Mouse (Mus musculus) G1E (cell line): ENCODE data around the gene Mdh1. TPM values are rescaled to one million over a fixed set of nuclear protein-coding genes. Genes with fewer than 3 reads are reported as not detected.

Experiments
- ATAC-seq: 2 replicates; pipeline ENCODE4 v1.8.0; 2016; ENCODE audit warnings: mild to moderate bottlenecking; ENCODE audit not compliant: insufficient number of reproducible peaks, poor library complexity, low FRiP score, severe bottlenecking; ENCODE audit errors: extremely low read depth
- DNase-seq: peaks from one replicate; pipeline ENCODE4 v3.0.0; 2012; ENCODE audit warnings: low spot score
- H3K27me3 ChIP-seq: 2 replicates; pipeline ENCODE4 v1.6.1; 2012; ENCODE audit warnings: mild to moderate bottlenecking, low read length, inconsistent platforms; ENCODE audit not compliant: insufficient read depth
- H3K36me3 ChIP-seq: replicated peaks from 2 replicates; pipeline ENCODE3; 2012; ENCODE audit warnings: mild to moderate bottlenecking, inconsistent platforms
- H3K4me1 ChIP-seq: 2 replicates; pipeline ENCODE4 v1.6.1; 2012; ENCODE audit warnings: low read depth, low read length, inconsistent platforms, mixed read lengths; ENCODE audit not compliant: insufficient read depth
- H3K4me3 ChIP-seq: 2 replicates; pipeline ENCODE4 v1.5.1; 2012; ENCODE audit warnings: low read depth, mild to moderate bottlenecking, inconsistent platforms, low read length, moderate library complexity, mixed read lengths
- H3K9me3 ChIP-seq: replicated peaks from 2 replicates; pipeline ENCODE4 v1.6.1; 2012; ENCODE audit warnings: inconsistent platforms
- CTCF ChIP-seq: IDR thresholded peaks from 2 replicates; pipeline ENCODE4 v1.5.1; 2012; ENCODE audit warnings: low read depth, low read length, inconsistent platforms, mixed read lengths
- GATA1 ChIP-seq: IDR thresholded peaks from 2 replicates; pipeline ENCODE4 v1.6.1; 2012; ENCODE audit warnings: borderline replicate concordance, low read length, inconsistent platforms, mixed read lengths
- GATA2 ChIP-seq: IDR thresholded peaks from 2 replicates; pipeline ENCODE4 v1.6.1; 2012; ENCODE audit warnings: low read depth, low read length, inconsistent platforms, borderline replicate concordance
- POLR2AphosphoS5 ChIP-seq: IDR thresholded peaks from 2 replicates; pipeline ENCODE4 v1.6.1; 2012; ENCODE audit warnings: low read depth, low read length, inconsistent platforms; ENCODE audit not compliant: insufficient replicate concordance
- TAL1 ChIP-seq: conservative IDR thresholded peaks from 2 replicates; pipeline ENCODE4 v1.6.1; 2012; ENCODE audit warnings: low read depth, low read length, inconsistent platforms, mixed read lengths
- polyA plus RNA-seq: library from polyadenylated mRNA; stranded (reverse); fragments of >175 nt; gene quantifications from 2 replicates; pipeline ENCODE4 v1.2.3, GENCODE M21; 2012
- total RNA-seq, 2 experiments: library from RNA; stranded (forward) in 1 of 2; stranded (reverse) in 1 of 2; fragments of 200-1000 nt in 1 of 2; fragments of >200 nt in 1 of 2; fragmentation: Nextera tagmentation in 1 of 2; gene quantifications; 2 replicates each; pipeline ENCODE4 v1.2.3; 2014 to 2017

Mdh1 gene
- total and polyA plus RNA-seq, 3 experiments = 10.3 to 130 (median 114) TPM

GRCm38 (mm10) chr11:21563617-21564325 is 8.4 kb downstream of the Mdh1 start:
- DNase-seq = no peak
- Histone ChIP-seq H3K4me3 (no peak overlapping the region), H3K27me3 (no peaks in the 10 kb centered on the region), H3K9me3 (no peaks in the 10 kb centered on the region), H3K4me1 (0 out of 2 replicates have a peak, but pooled peaks cover 3% of the 10 kb centered on the region), H3K36me3 (peaks cover 69% of the 10 kb centered on the region)
- ATAC-seq = no peak
- no peak for TF ChIP-seq CTCF
- TF ChIP-seq GATA1 = no peak
- TF ChIP-seq POLR2AphosphoS5 = no peak
- TF ChIP-seq GATA2 = no peak
- TF ChIP-seq TAL1 = no peak

- Histone ChIP-seq H3K4me3 (no peak overlapping the region), H3K27me3 (no peaks in the 10 kb centered on the region), H3K9me3 (no peaks in the 10 kb centered on the region), H3K4me1 (no peaks in the 10 kb centered on the region), H3K36me3 (peaks cover 75% of the 10 kb centered on the region)
- no peak for TF ChIP-seq POLR2AphosphoS5
- no peak for TF ChIP-seq GATA1
- TF ChIP-seq GATA2 = no peak
- no peak for TF ChIP-seq CTCF
- no peak for TF ChIP-seq TAL1
- ATAC-seq (no peak), DNase-seq (no peak)
These were observed 10.8 kb downstream of the Mdh1 start for GRCm38 (mm10) chr11:21561347-21561746.

GRCm38 (mm10) chr11:21559727-21560126 is 12.4 kb downstream of the Mdh1 start:
- no peak for TF ChIP-seq CTCF
- no peak for TF ChIP-seq GATA1
- TF ChIP-seq GATA2 = no peak
- TF ChIP-seq POLR2AphosphoS5 = no peak
- no peak for TF ChIP-seq TAL1
- H3K27me3 ChIP-seq = no peaks in the 10 kb centered on the region
- no peaks in the 10 kb centered on the region for H3K9me3 ChIP-seq
- ATAC-seq (no peak), DNase-seq (no peak)
- H3K4me1 ChIP-seq = no peaks in the 10 kb centered on the region
- peaks cover 60% of the 10 kb centered on the region for H3K36me3 ChIP-seq
- no peak overlapping the region for H3K4me3 ChIP-seq

- no peaks in the 10 kb centered on the region for H3K27me3 ChIP-seq
- DNase-seq (no peak), ATAC-seq (0 out of 2 replicates have a peak, but pooled peaks have one; percentile 41)
- H3K4me3 ChIP-seq = no peak overlapping the region
- peaks cover 13% of the 10 kb centered on the region for H3K4me1 ChIP-seq
- H3K36me3 ChIP-seq = peaks cover 2% of the 10 kb centered on the region
- no peaks in the 10 kb centered on the region for H3K9me3 ChIP-seq
- no peak for TF ChIP-seq TAL1
- TF ChIP-seq CTCF = no peak
- no peak for TF ChIP-seq GATA2
- no peak for TF ChIP-seq GATA1
- no peak for TF ChIP-seq POLR2AphosphoS5
These were observed 20.1 kb downstream of the Mdh1 start for GRCm38 (mm10) chr11:21552049-21552448.

- Histone ChIP-seq H3K9me3 (no peaks in the 10 kb centered on the region), H3K27me3 (peaks cover 2% of the 10 kb centered on the region; the same call in 1 of the 2 replicates), H3K36me3 (no peaks in the 10 kb centered on the region), H3K4me1 (peaks cover 13% of the 10 kb centered on the region), H3K4me3 (no peak overlapping the region)
- no peak for TF ChIP-seq CTCF
- no peak for TF ChIP-seq GATA1
- no peak for TF ChIP-seq TAL1
- TF ChIP-seq GATA2 = no peak
- no peak for TF ChIP-seq POLR2AphosphoS5
- no peak for ATAC-seq
- no peak for DNase-seq
These were observed 21.7 kb downstream of the Mdh1 start for GRCm38 (mm10) chr11:21550222-21551173.

GRCm38 (mm10) chr11:21549754-21550153 is 22.4 kb downstream of the Mdh1 start:
- no peak overlapping the region for H3K4me3 ChIP-seq

More at GRCm38 (mm10) chr11:21549754-21550153, 22.4 kb downstream of the Mdh1 start:
- Histone ChIP-seq H3K27me3 (peaks cover 2% of the 10 kb centered on the region; the same call in 1 of the 2 replicates), H3K36me3 (no peaks in the 10 kb centered on the region), H3K4me1 (peaks cover 13% of the 10 kb centered on the region), H3K9me3 (no peaks in the 10 kb centered on the region)
- 0 out of 2 replicates have a peak, but pooled peaks have one; percentile 41 for ATAC-seq
- no peak for TF ChIP-seq CTCF
- no peak for DNase-seq
